Mouse (Mus musculus) adrenal gland, adult (tissue): ENCODE measurements around the gene Rccd1.

Experiments
- DNase-seq, 2 experiments: peaks; one replicate each; pipeline ENCODE4 v3.0.0; 2022 to 2023; ENCODE audit warnings: low spot score in 1 of 2; ENCODE audit not compliant: inconsistent age in 2 of 2

Gene Rccd1

GRCm38 (mm10) chr7:80264606-80265005 lies 59.6 kb downstream of the Rccd1 start:
- DNase-seq: peak; percentile 47 to 84

- no peak for DNase-seq
These were observed 62.8 kb downstream of the Rccd1 start for GRCm38 (mm10) chr7:80261372-80261990.

GRCm38 (mm10) chr7:80260625-80261371 lies 63.5 kb downstream of the Rccd1 start, which contains the start of gene Ngrn:
Gene Ngrn, plus strand, starts transcription at chr7:80261215.
- DNase-seq: peak; percentile 89 to 95

GRCm38 (mm10) chr7:80257706-80258105 lies 66.5 kb downstream of the Rccd1 start:
- no peak for DNase-seq

- DNase-seq: peak in 1 of 2 experiments; percentile 56
These were observed 68.3 kb downstream of the Rccd1 start for GRCm38 (mm10) chr7:80255981-80256380.

- no peak for DNase-seq
These were observed 71.4 kb downstream of the Rccd1 start for GRCm38 (mm10) chr7:80252886-80253285.

- no peak for DNase-seq
These were observed 71.8 kb downstream of the Rccd1 start for GRCm38 (mm10) chr7:80252437-80252836.

GRCm38 (mm10) chr7:80246859-80247258 lies 77.4 kb downstream of the Rccd1 start:
- DNase-seq: peak in 1 of 2 experiments; percentile 46

- peak; percentile 99 for DNase-seq
These were observed 78.0 kb downstream of the Rccd1 start, which contains the start of gene Ttll13 for GRCm38 (mm10) chr7:80246148-80246721. Gene Ttll13, plus strand, starts transcription at chr7:80246376.

- no peak for DNase-seq
These were observed 79.4 kb downstream of the Rccd1 start for GRCm38 (mm10) chr7:80244851-80245250.
